Mouse (Mus musculus) hindbrain, embryonic 10.5 days (tissue): ENCODE results near the gene Gfra1. TPM values are rescaled to one million over a fixed set of nuclear protein-coding genes. Genes with fewer than 3 reads are reported as not detected.

ENCODE experiments used
- DNase-seq: peaks from one replicate; pipeline ENCODE4 v3.0.0-alpha.2; 2017; ENCODE audit warnings: low spot score
- H3K27ac ChIP-seq: fragments of 300-500 bp; sonication (generic); 2 replicates; pipeline ENCODE4 v1.5.1; 2016; ENCODE audit warnings: mild to moderate bottlenecking, moderate library complexity
- H3K27me3 ChIP-seq: fragments of 300-500 bp; sonication (generic); 2 replicates; pipeline ENCODE4 v1.6.1; 2016; ENCODE audit warnings: mild to moderate bottlenecking; ENCODE audit not compliant: poor library complexity, insufficient read depth, severe bottlenecking
- H3K36me3 ChIP-seq: fragments of 300-500 bp; sonication (generic); 2 replicates; pipeline ENCODE4 v1.6.1; 2016; ENCODE audit warnings: mild to moderate bottlenecking, moderate library complexity
- H3K4me1 ChIP-seq: fragments of 300-500 bp; sonication (generic); replicated peaks from 2 replicates; pipeline ENCODE4 v1.6.1; 2016; ENCODE audit warnings: mild to moderate bottlenecking
- H3K4me3 ChIP-seq: fragments of 300-500 bp; sonication (generic); 2 replicates; pipeline ENCODE4 v1.5.1; 2016; ENCODE audit warnings: mild to moderate bottlenecking, moderate library complexity
- H3K9me3 ChIP-seq: fragments of 300-500 bp; sonication (generic); 2 replicates; pipeline ENCODE4 v1.6.1; 2016; ENCODE audit warnings: mild to moderate bottlenecking, moderate library complexity
- WGBS: fragments of 180-500 bp; shearing (Covaris S2); methylation state at CpG from one replicate; pipeline ENCODE4 v1.1.7; 2016; 5-methylcytosine and 5-hydroxymethylcytosine counted together
- polyA plus RNA-seq: library from polyadenylated mRNA; unstranded; fragments of >200 nt; fragmentation: Nextera tagmentation; extraction: Ambion mirVana; gene quantifications from 2 replicates; pipeline ENCODE4 v1.2.1, GENCODE M21; 2016

The Gfra1 gene
- polyA plus RNA-seq, 1 experiment from 2014 or later: 26.7 TPM

- 86% methylated on average over 8 of the region's 8 CpGs for whole genome bisulfite sequencing
- H3K4me3 ChIP-seq: no peak overlapping the region
- no peak overlapping the region for H3K27ac ChIP-seq
- DNase-seq: no peak
- H3K36me3 ChIP-seq: no peaks in the 10 kb centered on the region
- peaks cover 19% of the 10 kb centered on the region for H3K4me1 ChIP-seq
- no peaks in the 10 kb centered on the region for H3K27me3 ChIP-seq
- H3K9me3 ChIP-seq: no peaks in the 10 kb centered on the region
These were observed 115.5 kb downstream of the Gfra1 start for GRCm38 (mm10) chr19:58340221-58340620.

GRCm38 (mm10) chr19:58336802-58337201 is 118.9 kb downstream of the Gfra1 start:
- no peaks in the 10 kb centered on the region for H3K9me3 ChIP-seq
- H3K4me1 ChIP-seq: peaks cover 32% of the 10 kb centered on the region
- no peaks in the 10 kb centered on the region for H3K36me3 ChIP-seq
- H3K4me3 ChIP-seq: no peak overlapping the region
- no peak for DNase-seq
- H3K27ac ChIP-seq: 0 out of 2 replicates have a peak overlapping the region, but pooled peaks have one; percentile 29
- H3K27me3 ChIP-seq: peaks cover 7% of the 10 kb centered on the region; the same call in 1 of the 2 replicates
- 78% methylated on average over 6 of the region's 6 CpGs for WGBS

- peak overlapping the region; percentile 56; the same call in 1 of the 2 replicates for H3K27ac ChIP-seq
- no peaks in the 10 kb centered on the region for H3K36me3 ChIP-seq
- no peak for DNase-seq
- WGBS: 46% methylated on average over 12 of the region's 12 CpGs
- H3K27me3 ChIP-seq: peaks cover 7% of the 10 kb centered on the region; the same call in 1 of the 2 replicates
- H3K4me3 ChIP-seq: no peak overlapping the region
- no peaks in the 10 kb centered on the region for H3K9me3 ChIP-seq
- peaks cover 38% of the 10 kb centered on the region for H3K4me1 ChIP-seq
These were observed 119.9 kb downstream of the Gfra1 start for GRCm38 (mm10) chr19:58335585-58336530.

GRCm38 (mm10) chr19:58329305-58329704 is 126.4 kb downstream of the Gfra1 start:
- no peak overlapping the region; the same call in 1 of the 2 replicates for H3K27ac ChIP-seq
- H3K4me1 ChIP-seq: peaks cover 38% of the 10 kb centered on the region
- no peaks in the 10 kb centered on the region for H3K9me3 ChIP-seq
- WGBS: 58% methylated on average over 5 of the region's 5 CpGs
- H3K4me3 ChIP-seq: no peak overlapping the region
- no peak for DNase-seq
- peaks cover 3% of the 10 kb centered on the region; the same call in 1 of the 2 replicates for H3K27me3 ChIP-seq
- no peaks in the 10 kb centered on the region for H3K36me3 ChIP-seq

- DNase-seq: no peak
- Histone ChIP-seq H3K9me3 (no peaks in the 10 kb centered on the region), H3K4me3 (no peak overlapping the region), H3K36me3 (no peaks in the 10 kb centered on the region), H3K4me1 (peaks cover 38% of the 10 kb centered on the region), H3K27me3 (no peaks in the 10 kb centered on the region), H3K27ac (no peak overlapping the region)
- WGBS: 81% methylated on average over 5 of the region's 5 CpGs
These were observed 127.7 kb downstream of the Gfra1 start for GRCm38 (mm10) chr19:58328014-58328413.

GRCm38 (mm10) chr19:58316474-58316873 is 139.2 kb downstream of the Gfra1 start:
- 84% methylated on average over 5 of the region's 5 CpGs for WGBS
- Histone ChIP-seq H3K9me3 (peaks cover 20% of the 10 kb centered on the region), H3K27ac (no peak overlapping the region), H3K4me3 (no peak overlapping the region), H3K27me3 (no peaks in the 10 kb centered on the region), H3K4me1 (0 out of 2 replicates have a peak, but pooled peaks cover 14% of the 10 kb centered on the region), H3K36me3 (peaks cover 23% of the 10 kb centered on the region)
- DNase-seq: no peak

- Histone ChIP-seq H3K27ac (no peak overlapping the region), H3K36me3 (peaks cover 23% of the 10 kb centered on the region), H3K4me3 (no peak overlapping the region), H3K4me1 (peaks cover 18% of the 10 kb centered on the region), H3K9me3 (peaks cover 20% of the 10 kb centered on the region), H3K27me3 (no peaks in the 10 kb centered on the region)
- DNase-seq: no peak
- WGBS: 95% methylated on average over 5 of the region's 5 CpGs
These were observed 140.0 kb downstream of the Gfra1 start for GRCm38 (mm10) chr19:58315681-58316080.

- Histone ChIP-seq H3K27me3 (no peaks in the 10 kb centered on the region), H3K27ac (no peak overlapping the region), H3K4me1 (peaks cover 28% of the 10 kb centered on the region), H3K4me3 (no peak overlapping the region), H3K9me3 (peaks cover 20% of the 10 kb centered on the region), H3K36me3 (peaks cover 23% of the 10 kb centered on the region)
- WGBS: 85% methylated on average over 5 of the region's 5 CpGs
- DNase-seq: no peak
These were observed 141.1 kb downstream of the Gfra1 start for GRCm38 (mm10) chr19:58314631-58315030.

- 80% methylated on average over 2 of the region's 2 CpGs for WGBS
- no peaks in the 10 kb centered on the region for H3K27me3 ChIP-seq
- DNase-seq: no peak
These were observed 141.9 kb downstream of the Gfra1 start for GRCm38 (mm10) chr19:58313785-58314184.

GRCm38 (mm10) chr19:58312492-58312891 is 143.2 kb downstream of the Gfra1 start:
- no peak for DNase-seq
- 85% methylated on average over 2 of the region's 2 CpGs for WGBS
- peaks cover 26% of the 10 kb centered on the region for H3K4me1 ChIP-seq

More at GRCm38 (mm10) chr19:58313785-58314184, 141.9 kb downstream of the Gfra1 start:
- H3K4me3 ChIP-seq: no peak overlapping the region
- H3K4me1 ChIP-seq: peaks cover 33% of the 10 kb centered on the region
- peaks cover 23% of the 10 kb centered on the region for H3K36me3 ChIP-seq
- H3K27ac ChIP-seq: no peak overlapping the region
- H3K9me3 ChIP-seq: peaks cover 20% of the 10 kb centered on the region

GRCm38 (mm10) chr19:58310334-58311315 is 145.1 kb downstream of the Gfra1 start:
- WGBS: 63% methylated on average over 12 of the region's 12 CpGs
- Histone ChIP-seq H3K27me3 (no peaks in the 10 kb centered on the region), H3K36me3 (peaks cover 17% of the 10 kb centered on the region), H3K4me1 (peaks cover 20% of the 10 kb centered on the region), H3K4me3 (no peak overlapping the region), H3K9me3 (peaks cover 17% of the 10 kb centered on the region), H3K27ac (peak overlapping the region; percentile 42)
- no peak for DNase-seq

More at GRCm38 (mm10) chr19:58312492-58312891, 143.2 kb downstream of the Gfra1 start:
- Histone ChIP-seq H3K27me3 (no peaks in the 10 kb centered on the region), H3K4me3 (no peak overlapping the region), H3K27ac (no peak overlapping the region), H3K36me3 (peaks cover 23% of the 10 kb centered on the region), H3K9me3 (peaks cover 20% of the 10 kb centered on the region)

- peak; percentile 39 for DNase-seq
- H3K4me1 ChIP-seq: peaks cover 20% of the 10 kb centered on the region
- H3K4me3 ChIP-seq: no peak overlapping the region
- H3K9me3 ChIP-seq: peaks cover 12% of the 10 kb centered on the region
- H3K27me3 ChIP-seq: no peaks in the 10 kb centered on the region
- WGBS: 68% methylated on average over 14 of the region's 14 CpGs
- peak overlapping the region; percentile 42; the same call in 1 of the 2 replicates for H3K27ac ChIP-seq
- peaks cover 9% of the 10 kb centered on the region for H3K36me3 ChIP-seq
These were observed 146.0 kb downstream of the Gfra1 start for GRCm38 (mm10) chr19:58309620-58310275.
